Mouse (Mus musculus): ENCODE measurements around the gene Srebf1.

The Srebf1 gene

DNA sequence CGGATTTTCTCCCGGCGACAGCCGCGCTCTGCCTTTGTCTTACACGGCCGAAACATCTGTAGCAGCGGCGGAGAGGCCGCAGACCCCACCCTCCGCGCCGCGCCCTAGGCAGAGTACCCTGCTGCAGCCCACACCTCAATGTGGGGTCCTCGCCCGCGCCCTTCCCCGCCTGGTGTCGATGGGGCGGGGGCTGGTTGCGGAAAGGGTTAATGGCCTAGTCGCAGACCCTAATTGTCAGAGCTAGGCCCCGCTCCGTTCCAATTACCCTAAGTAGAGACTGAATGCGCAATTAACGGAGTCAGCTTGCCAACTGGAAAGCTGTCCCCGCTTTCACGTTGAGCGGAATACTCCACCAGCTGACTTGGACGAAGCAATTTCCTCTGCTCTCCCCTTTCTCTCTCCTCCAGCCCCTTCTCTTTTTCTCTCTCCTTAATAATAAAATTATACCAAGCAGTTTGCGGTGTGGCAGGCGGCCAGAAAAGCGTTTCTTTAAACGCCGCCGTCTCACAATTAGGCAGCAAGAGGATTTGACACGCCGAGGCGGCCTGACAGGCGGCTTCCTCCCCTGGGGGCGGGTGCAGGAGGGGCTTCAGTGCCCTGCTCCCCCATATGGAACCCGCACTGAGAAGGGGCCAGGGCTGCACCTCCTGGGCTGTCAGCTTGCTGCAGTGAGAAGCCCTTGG is 45.3 kb downstream of the Srebf1 start:
- DNase-seq (ENCODE audit: low spot score) = peak; percentile 85

DNA sequence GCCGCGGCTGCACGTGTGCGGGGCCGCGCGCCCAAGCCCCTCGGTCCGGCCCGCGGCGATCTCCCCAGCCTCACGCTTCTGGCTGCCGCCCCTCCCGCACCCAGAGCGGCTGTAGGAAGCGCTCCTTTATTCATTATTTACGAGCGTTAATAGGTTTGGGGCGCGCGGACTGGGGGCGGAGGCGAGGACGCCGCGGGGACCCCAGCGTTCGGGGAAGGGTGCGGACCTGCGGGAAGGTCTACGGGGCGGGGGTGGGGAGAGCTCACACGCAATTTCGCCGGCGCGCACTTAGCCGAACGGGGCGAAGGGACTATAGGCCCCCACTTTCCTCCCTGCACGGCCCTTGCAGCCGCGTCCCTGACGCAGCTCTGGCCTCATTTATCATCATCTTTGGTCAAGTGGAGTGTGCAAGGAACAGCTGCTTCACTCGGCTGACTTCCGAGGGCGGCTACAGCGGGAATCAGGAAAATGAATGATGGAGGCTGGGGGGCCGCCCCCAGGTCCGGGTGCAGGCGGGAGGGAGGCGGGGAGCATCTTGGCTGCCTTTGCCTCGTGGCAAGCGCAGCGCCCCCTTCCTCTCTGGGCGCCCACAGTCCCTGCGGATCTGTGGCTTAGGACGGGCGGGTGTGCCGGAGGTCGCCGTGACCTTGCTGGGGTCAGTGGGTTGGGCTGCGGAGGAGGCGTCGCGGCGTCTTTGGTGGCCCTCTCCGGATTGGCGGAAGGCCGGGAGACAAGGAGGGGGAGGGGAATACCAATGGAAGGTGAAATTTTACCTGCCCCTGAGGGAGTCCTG is 46.0 kb downstream of the Srebf1 start:
- DNase-seq (ENCODE audit: low spot score) = peak; percentile 76

DNA sequence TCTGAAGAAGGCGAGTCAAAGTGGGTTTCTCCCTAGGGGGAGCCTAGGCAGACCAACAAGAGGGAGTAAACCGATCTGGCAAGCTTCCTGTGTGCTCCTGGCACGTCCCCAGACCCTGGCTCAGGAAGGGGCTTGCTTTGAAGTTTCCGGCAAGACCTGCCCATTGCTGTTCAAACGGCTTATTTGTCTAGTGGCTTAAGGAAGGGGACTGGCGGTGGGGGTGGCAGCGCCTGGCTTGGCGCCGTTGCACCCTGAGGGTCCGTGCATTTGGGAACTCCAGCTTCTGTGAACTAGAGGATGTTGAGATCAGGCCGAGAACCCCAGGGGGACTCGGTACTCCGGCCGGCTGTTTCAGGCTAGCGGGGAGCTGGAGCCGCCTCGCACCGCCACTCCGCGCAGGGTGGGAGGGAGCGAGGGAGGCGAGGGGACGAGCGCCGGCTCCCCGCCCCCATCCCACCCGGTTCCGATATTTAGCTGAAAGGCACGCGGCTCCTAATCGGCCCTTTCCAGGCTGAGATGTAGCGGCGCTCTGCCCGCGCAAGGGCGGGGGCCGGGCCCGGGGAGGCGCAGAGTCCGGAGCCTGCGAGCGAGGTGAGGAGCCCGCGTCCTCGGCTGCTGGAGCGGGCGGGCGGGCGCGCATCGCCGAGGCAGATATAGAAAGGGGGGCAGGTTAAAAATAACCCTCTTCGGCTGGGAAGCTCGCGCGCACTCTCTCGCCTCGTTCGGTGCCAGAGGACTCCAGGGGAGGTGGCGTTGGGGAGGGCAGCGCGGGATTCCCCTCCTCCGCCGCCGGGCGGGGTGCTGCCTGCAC is 46.8 kb downstream of the Srebf1 start:
- peak; percentile 71 for DNase-seq (ENCODE audit: low spot score)

DNA sequence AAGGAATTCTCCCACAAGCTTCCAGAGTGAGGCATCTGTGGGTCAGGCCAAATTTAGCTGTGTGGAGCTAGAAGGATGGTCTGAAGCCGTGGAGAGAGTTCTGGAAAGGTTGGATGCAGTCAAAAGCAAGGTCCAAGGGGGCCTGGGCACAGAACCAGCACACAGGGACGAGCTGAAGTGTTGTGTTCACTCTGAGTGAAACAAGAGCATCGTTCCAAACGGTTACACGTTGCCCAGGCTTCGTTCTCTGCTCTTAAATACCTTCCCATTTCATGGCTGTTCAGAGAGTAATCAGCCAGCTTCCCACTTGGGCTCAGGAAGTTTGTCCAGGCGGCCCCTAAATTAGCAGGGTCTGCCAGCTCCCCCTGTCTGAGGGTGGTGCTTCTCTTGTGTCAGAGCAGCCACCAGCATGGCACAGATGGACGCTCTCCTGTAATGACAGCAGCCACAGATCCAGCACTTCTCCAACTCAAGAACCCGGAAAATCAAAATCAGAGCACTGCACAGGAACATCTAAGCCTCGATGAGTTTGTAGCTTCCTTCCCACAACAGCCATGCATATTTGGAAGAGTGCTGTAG is 48.7 kb downstream of the Srebf1 start:
- no peak for DNase-seq (ENCODE audit: low spot score)

DNA sequence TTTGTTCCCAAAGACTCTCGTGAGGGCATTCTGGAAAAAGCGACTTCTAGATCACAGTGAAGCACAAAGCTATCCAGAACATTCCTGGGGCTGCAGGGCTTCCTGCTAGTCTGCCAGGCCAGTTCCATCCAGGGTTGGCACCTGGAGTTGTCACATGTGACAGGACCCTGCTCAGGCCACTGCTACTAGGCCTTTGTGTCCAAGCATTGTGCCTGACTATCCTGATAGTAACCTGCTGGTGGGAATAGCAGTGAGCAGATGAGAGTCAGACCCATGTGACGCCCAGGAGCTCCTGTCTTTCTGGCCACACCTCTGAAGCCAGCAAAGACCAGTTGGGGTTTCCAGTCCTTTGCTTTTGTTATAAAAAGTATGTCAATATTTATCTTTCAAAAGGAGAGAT is 50.3 kb downstream of the Srebf1 start:
- no peak for DNase-seq (ENCODE audit: low spot score)

DNA sequence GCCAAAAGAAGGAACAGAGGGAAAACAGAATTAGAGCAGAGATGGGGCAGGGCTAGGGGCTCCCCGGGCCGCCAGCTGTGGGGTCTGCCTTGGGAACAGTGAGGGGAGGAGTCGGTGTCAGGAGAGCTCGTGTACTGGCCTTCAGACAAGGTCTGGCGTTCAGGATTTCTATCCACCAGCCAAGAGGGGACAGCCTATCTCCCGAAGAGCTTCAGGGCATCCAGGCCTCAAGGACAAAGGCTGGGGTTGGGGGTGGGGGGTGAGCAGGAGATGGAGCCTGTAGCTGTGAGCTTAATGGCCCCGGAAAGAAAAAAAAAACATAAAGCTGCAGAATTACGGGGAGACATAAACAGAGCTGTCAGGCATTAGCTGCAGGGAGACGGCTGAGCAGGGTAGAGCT is 53.6 kb downstream of the Srebf1 start:
- peak; percentile 11 for DNase-seq (ENCODE audit: low spot score)

DNA sequence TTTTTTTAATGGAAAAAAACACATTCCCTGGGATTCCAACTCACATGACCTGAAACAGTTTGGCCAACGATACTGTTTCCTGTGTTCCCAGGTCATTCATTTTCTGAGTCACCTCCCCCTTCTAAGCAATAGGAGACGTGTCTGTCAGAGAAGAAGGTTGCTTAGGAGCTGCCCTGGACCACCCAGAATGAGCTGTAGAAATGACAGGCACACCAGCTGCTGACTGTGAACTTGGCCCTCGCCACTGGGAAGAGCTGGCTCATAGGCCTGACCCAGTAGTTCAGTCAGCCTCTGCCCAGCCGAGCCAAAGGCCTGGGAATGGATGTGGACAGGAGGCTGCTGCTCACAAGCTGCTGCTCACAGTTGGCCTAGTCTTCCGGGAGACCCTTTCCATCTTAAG is 57.3 kb downstream of the Srebf1 start:
- DNase-seq (ENCODE audit: low spot score) = peak; percentile 54

DNA sequence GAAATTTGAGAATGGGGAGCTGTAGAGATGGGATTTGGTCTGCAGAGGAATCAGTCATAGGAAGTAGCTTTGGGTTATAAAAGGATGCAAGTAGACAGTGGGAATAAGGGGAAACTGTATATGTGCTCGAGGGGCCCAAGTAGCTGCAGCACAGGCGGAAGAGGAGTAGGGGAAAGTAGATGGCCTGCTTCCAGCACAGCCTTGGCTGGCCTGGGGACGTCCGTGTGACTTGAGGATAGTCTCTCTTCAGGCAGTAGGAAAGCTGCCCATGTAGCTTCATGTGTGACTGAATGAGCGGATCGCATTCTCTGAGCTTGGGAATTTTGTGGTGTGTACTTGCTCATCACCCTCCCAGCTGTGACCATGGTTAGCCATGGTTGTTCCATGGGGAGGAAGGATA is 57.9 kb downstream of the Srebf1 start:
- no peak for DNase-seq (ENCODE audit: low spot score)

DNA sequence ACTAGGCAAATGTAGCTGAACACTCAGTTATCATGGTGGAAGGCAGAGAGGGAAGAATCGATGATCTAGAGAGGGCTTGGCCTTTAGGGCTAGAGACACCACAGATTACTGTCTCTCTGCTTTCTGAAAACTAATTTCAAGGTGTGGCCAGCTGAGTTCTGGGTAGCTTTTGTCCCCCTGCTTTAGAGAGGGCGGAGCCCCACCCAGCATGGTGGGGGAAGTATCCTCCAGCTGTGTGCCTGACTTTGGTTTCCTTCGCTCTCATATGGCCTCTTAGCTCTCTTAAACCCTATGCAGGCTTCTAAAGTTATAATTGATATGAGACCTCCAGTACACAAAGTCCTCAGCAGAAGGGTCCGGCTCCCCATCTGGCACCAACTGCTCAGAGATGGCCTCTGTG is 59.0 kb downstream of the Srebf1 start:
- no peak for DNase-seq (ENCODE audit: low spot score)

DNA sequence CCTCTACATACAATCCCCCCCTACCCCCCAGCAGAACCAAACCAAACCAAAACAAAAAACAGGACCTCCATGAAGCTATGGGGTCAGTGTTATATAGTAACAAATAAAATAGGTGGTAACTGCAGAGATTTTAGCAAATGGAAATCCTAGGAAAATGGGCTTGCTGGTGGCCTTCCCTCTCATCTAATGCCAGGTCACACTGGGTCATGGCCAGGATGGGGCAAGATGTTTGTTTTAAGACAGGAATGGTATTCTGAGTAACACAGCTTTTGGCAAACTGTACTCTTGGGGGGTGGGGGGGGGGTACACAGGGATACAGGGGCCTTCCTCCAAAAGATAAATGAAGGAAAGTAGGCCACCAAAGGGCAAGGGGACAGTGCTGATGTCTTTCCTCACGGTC is 59.8 kb downstream of the Srebf1 start:
- DNase-seq (ENCODE audit: low spot score) = no peak

DNA sequence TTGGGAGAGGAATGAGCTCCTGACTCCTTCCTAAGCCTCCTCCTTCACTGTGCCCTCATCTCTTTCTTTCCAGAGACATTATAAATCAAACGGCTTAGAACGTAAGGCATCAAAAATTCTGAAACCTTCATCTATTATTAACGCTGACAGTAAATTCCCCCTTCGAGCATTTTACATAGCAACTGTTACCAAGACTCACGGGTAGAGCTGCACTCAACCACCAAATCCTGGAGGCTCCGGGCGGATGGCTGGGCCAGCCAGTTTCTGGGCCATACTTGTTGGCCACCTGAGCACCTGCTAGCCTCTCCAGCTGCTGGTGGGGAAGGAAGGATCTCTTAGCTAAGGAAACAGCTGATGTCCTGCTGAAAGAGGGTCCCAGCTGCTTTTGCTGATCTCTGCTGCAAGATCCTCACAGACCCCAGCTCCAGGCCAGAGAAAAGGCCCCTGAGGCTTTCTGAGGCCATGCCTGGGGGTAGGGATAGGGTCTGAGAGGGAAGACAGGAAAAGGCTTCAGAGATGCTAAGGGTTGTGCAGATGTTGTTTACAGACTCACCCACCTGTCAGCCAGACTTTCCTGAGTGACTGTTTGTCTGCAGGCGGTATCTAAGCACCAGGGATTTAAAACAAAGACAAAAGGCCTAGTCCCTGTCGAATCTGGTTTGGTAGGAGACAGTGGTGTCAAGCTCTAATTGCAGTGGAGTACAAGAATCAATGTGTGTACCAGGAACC is 61.1 kb downstream of the Srebf1 start:
- DNase-seq (ENCODE audit: low spot score) = peak; percentile 34

DNA sequence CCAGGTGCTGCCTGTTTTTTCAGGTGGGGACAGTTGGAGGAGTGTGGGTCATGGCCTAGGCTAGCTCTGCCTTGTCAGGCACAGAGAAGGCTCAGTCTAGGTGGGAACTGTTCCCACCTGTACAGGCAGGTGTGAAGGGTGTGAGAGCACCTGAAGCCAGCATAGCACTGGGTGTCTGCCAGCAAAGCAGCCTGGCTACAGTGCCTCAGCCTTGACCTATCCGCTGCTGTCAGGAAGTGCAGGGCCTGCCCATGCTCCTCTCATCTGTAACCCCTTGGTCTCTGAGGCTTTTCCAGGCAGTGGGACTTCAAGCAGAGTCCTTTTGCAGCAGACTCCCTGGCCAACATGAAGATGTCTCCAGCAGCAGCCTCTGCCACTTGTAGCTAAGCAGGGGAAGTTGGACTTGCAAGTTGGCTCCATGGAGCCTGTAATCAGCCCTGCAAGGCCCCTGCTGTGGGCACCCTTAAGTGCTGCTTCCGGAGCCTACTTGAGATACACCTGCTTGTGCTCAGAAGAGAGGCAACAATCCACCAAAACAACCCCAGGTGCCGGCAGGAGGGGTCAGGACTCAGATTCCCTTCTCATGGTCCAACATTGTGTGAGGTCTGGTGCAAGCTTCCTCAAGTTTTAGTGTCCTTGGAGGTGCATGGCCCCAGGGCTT is 61.8 kb downstream of the Srebf1 start:
- no peak for DNase-seq (ENCODE audit: low spot score)

DNA sequence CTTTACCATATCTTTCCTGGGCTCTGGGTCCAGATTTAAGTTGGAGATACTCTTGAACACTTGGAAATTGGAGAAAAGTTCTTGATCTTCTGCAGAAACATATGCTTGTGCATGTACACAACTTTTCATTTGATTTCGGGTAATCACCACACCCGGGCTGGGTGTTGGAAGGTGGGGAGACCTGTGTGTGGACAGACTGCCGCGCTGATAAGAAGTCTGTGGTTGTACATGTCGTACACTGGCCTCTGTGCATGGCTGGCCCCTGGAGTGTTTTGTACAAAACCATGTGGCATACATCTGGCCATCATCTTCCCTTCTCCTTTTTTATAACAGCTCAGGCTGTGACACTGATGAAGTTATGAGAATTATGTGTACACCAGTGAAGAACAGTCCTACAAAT is 62.4 kb downstream of the Srebf1 start:
- DNase-seq (ENCODE audit: low spot score) = no peak

DNA sequence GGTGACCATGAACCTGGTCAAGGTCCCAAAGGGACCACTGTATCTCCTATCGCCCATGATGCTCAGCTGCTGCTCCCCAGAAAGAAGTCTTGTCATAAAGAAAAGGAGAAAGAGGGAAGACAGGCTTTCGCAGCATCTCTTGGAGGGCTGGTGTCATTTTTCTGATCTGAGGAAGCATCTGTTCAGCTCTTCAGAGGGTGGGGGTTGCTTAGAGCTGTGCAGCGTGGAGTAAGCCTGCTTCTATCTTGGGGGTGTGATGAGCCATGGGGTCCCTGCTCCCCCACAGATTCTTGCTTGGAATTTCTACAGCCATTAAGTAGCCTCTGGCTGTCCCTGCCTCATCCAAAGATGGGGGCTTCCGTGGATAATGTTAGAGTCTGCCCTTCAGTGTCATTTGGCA is 64.1 kb downstream of the Srebf1 start:
- no peak for DNase-seq (ENCODE audit: low spot score)

DNA sequence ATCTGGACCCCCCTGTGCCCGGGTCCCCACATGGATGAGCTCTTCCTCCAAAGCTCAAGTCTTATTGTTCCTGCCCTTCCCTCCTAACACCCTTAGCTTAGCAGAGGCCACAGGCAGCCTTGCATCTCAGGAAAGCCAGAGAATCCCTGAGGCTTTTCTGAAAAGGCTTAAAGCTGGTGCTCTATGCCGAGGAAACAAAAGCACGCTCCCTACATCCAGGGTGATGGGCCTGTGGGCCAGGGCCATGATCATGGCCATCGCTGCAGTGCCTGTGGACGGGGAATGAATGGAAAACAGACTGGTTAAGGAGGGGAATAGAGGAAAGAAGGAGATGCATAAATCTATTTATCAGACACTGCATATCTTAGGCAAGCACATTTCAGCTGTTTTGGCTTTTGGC is 66.7 kb downstream of the Srebf1 start:
- DNase-seq (ENCODE audit: low spot score) = no peak

DNA sequence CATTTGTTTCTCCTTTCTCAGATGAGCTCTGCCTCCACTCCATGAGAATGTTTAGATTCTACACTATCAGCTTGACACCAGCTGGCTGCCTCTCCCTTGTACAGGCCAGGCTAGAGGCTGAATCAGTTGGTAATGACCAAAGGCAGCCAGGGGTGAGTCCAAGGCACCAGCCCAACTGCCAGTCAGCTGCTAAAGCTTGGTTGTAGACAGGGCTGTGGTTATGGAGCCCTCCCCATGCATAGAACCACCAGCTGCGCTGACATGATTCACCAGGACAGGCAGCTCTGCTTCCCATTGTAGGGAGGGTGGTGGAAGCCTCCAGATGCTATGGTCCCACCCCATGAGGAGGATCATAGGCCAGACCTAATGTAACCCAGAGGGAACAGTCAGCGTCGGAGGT is 68.4 kb downstream of the Srebf1 start:
- peak; percentile 30 for DNase-seq (ENCODE audit: low spot score)

DNA sequence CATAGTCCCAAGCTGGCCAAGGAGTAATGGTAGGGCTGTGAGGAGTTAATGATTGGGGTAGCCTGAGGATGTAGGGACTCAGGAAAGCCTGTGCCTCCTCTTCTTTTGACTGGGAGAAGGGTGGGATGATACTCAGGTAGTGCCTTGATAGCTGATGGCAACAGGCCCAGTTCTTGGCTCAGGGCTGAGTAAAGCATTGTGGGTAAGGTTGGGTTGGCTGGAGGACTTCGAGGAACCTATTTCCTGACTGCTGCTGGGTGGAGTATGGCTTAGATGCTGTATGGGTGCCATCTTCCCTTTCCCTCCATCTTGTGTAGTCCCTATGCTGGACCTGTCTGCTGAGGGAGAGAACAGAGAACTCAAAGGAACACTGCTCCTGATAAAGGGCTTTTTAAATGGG is 70.0 kb downstream of the Srebf1 start:
- no peak for DNase-seq (ENCODE audit: low spot score)

DNA sequence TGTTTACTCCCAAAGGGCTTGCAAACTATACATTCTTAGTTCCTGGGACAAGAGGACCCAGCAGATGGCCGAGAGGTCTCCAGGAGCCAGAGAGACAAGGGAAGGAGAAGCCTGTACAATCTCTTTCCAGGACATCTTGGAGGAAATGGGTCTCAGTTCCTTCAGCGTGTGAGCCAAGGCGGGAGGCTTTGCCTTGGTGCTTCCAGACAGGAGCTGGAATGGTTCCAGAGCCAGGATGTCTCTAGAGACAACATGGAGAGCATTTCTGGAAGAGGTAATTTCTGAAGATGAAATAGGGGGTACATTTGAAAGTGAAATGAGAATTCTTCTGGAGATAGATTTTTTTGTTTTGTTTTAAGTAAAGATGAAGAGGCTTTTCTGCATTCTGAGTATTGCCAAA is 71.7 kb downstream of the Srebf1 start:
- no peak for DNase-seq (ENCODE audit: low spot score)
